Mouse (Mus musculus) G1E (cell line): Measurements from ENCODE around the gene Abr. TPM values are rescaled to one million over a fixed set of nuclear protein-coding genes. Genes with fewer than 3 reads are reported as not detected.

Source experiments
- ATAC-seq: 2 replicates; pipeline ENCODE4 v1.8.0; 2016; ENCODE audit warnings: mild to moderate bottlenecking; ENCODE audit not compliant: insufficient number of reproducible peaks, poor library complexity, low FRiP score, severe bottlenecking; ENCODE audit errors: extremely low read depth
- DNase-seq: peaks from one replicate; pipeline ENCODE4 v3.0.0; 2012; ENCODE audit warnings: low spot score
- H3K27me3 ChIP-seq: 2 replicates; pipeline ENCODE4 v1.6.1; 2012; ENCODE audit warnings: mild to moderate bottlenecking, low read length, inconsistent platforms; ENCODE audit not compliant: insufficient read depth
- H3K36me3 ChIP-seq: replicated peaks from 2 replicates; pipeline ENCODE3; 2012; ENCODE audit warnings: mild to moderate bottlenecking, inconsistent platforms
- H3K4me1 ChIP-seq: 2 replicates; pipeline ENCODE4 v1.6.1; 2012; ENCODE audit warnings: low read depth, low read length, inconsistent platforms, mixed read lengths; ENCODE audit not compliant: insufficient read depth
- H3K4me3 ChIP-seq: 2 replicates; pipeline ENCODE4 v1.5.1; 2012; ENCODE audit warnings: low read depth, mild to moderate bottlenecking, inconsistent platforms, low read length, moderate library complexity, mixed read lengths
- H3K9me3 ChIP-seq: replicated peaks from 2 replicates; pipeline ENCODE4 v1.6.1; 2012; ENCODE audit warnings: inconsistent platforms
- CTCF ChIP-seq: IDR thresholded peaks from 2 replicates; pipeline ENCODE4 v1.5.1; 2012; ENCODE audit warnings: low read depth, low read length, inconsistent platforms, mixed read lengths
- GATA1 ChIP-seq: IDR thresholded peaks from 2 replicates; pipeline ENCODE4 v1.6.1; 2012; ENCODE audit warnings: borderline replicate concordance, low read length, inconsistent platforms, mixed read lengths
- GATA2 ChIP-seq: IDR thresholded peaks from 2 replicates; pipeline ENCODE4 v1.6.1; 2012; ENCODE audit warnings: low read depth, low read length, inconsistent platforms, borderline replicate concordance
- POLR2AphosphoS5 ChIP-seq: IDR thresholded peaks from 2 replicates; pipeline ENCODE4 v1.6.1; 2012; ENCODE audit warnings: low read depth, low read length, inconsistent platforms; ENCODE audit not compliant: insufficient replicate concordance
- TAL1 ChIP-seq: conservative IDR thresholded peaks from 2 replicates; pipeline ENCODE4 v1.6.1; 2012; ENCODE audit warnings: low read depth, low read length, inconsistent platforms, mixed read lengths
- polyA plus RNA-seq: library from polyadenylated mRNA; stranded (reverse); fragments of >175 nt; gene quantifications from 2 replicates; pipeline ENCODE4 v1.2.3, GENCODE M21; 2012
- total RNA-seq, 2 experiments: library from RNA; stranded (forward) in 1 of 2; stranded (reverse) in 1 of 2; fragments of 200-1000 nt in 1 of 2; fragments of >200 nt in 1 of 2; fragmentation: Nextera tagmentation in 1 of 2; gene quantifications; 2 replicates each; pipeline ENCODE4 v1.2.3; 2014 to 2017

The Abr gene
- total RNA-seq (2014; fragmentation: Nextera tagmentation) (not detected in 2 replicates), total RNA-seq (2017) (0.35 and 0.82 TPM in 2 replicates), polyA plus RNA-seq (not detected in 2 replicates)

DNA sequence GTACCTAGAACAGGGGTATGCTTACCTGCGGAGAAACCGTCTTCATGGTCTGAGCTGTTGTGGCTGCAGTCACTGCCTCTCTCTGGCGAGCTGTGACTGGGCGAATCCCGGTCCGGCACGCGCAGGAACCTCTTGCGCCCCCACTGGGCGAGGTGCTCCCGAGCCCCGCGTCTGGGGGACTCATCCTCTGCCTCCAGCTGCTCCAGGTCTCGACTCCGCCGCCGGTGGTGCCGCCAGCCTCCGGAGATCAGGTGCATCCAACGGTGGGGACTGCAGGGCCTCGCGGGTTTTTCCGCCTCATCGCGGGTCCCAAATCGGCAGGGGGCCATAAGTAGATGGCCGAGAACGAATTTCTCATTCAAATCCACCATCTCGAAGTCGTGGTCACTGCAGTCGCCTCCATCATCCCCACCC lies at the start of gene Abr:
TSS of gene Abr (minus strand) at position 163 of the 414 bp plus-strand sequence.
- no peak within 1 kb of the TSS for H3K4me3 ChIP-seq
- no peaks in the 10 kb centered on the region; the same call in 1 of the 2 replicates for H3K9me3 ChIP-seq
- H3K4me1 ChIP-seq: no peaks in the 10 kb centered on the region; the same call in 1 of the 2 replicates
- H3K36me3 ChIP-seq: no peaks in the 10 kb centered on the region
- TF ChIP-seq POLR2AphosphoS5 (no peak), TAL1 (no peak), GATA2 (no peak)
- no peak for DNase-seq
- no peak for ATAC-seq
- H3K27me3 ChIP-seq: peaks cover 19% of the 10 kb centered on the region; the same call in 1 of the 2 replicates

DNA sequence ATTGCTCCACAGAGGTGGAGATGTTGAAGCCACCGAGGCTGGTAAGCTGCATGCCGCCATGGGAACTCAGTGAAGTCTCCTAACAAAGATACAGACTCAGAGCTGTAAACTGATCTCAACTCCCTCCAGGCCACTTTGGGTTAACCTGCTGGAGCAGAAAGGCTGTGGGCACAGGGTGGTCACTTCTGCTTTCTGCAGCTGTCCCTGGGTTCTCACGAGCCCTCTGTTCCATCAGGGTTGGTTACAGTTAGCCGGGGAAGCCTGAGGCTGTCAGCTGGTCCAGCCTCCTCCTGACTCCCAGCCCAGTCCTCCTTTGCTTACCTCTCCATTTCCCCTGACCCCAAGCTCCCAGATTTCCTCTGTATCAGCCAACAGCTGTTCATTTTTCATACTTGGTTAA lies 45.7 kb upstream of the Abr start:
- peaks cover 3% of the 10 kb centered on the region; the same call in 1 of the 2 replicates for H3K4me1 ChIP-seq
- ATAC-seq: no peak
- no peaks in the 10 kb centered on the region for H3K36me3 ChIP-seq
- no peaks in the 10 kb centered on the region for H3K9me3 ChIP-seq
- H3K27me3 ChIP-seq: peaks cover 31% of the 10 kb centered on the region
- no peak overlapping the region for H3K4me3 ChIP-seq
- DNase-seq: no peak
- no peak for TF ChIP-seq GATA2
- TF ChIP-seq TAL1: no peak

DNA sequence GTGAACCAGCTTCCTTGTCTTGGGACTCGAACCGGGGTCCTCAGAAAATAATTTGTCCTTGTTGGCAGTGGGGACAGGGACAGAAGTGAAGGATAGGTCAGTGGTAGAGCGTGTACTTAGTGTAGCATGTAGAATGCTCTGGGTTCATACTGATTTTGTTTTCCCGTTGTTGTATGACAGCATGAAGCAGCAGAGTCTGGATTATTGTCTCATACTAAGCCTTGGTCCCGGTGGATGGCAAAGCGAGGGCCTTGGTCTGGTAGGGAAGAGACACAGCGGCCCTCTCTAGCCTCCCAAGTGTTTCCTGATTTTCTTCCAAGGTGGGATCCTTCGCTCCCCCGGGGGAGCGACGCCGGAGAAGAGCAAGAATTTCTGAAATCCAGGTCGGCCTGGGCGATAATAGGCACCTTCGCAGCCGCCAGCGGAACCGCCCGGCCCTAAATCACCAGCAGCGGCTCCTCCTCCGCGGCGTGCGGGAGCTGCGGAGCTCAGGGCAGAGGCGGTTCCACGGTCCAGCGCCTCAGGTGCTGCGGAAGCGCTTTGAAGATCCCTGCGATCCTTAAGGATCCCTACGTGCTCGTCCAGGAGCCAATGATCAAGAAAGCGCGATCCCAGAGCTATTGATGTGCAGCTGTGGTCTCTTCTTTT lies 44.0 kb upstream of the Abr start:
- no peak for TF ChIP-seq GATA2
- no peak for TF ChIP-seq POLR2AphosphoS5
- TF ChIP-seq CTCF: no peak
- TF ChIP-seq GATA1: no peak
- no peak for TF ChIP-seq TAL1
- H3K4me3 ChIP-seq: no peak overlapping the region
- peaks cover 22% of the 10 kb centered on the region for H3K27me3 ChIP-seq
- no peaks in the 10 kb centered on the region for H3K36me3 ChIP-seq
- H3K4me1 ChIP-seq: no peaks in the 10 kb centered on the region
- DNase-seq: no peak
- no peak for ATAC-seq
- H3K9me3 ChIP-seq: no peaks in the 10 kb centered on the region

DNA sequence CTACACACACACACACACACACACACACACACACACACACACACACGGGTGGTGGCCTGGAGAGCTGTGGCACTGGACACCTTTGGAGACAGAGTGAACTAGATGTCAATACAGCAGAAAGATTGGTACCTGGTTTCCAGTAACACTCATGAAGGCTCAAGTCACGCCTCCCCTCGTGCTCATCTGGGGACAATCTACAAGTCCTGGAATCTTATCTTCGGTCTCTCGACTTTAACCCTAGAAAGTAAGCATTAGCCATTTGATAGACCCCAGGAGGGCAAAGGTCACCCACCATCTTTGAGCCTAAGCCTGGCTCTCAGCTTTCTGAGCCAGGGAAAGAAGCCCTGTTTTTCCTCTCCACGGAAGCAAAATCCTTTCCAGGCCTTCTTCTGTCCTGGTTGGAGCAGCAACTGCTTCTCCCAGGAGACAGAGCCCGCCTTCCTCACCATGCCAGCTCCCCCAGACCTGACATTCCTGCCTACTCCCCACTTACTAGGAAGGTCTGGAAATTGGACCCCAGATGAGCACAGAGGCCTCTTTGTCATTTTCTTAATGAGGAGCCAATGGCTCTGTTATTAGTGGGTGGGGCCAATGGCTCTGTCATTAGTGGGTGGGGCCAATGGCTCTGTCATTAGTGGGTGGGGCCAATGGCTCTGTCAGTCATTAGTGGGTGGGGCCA lies 39.8 kb upstream of the Abr start:
- H3K4me3 ChIP-seq: no peak overlapping the region
- DNase-seq (no peak), ATAC-seq (no peak)
- H3K9me3 ChIP-seq: no peaks in the 10 kb centered on the region
- H3K27me3 ChIP-seq: peaks cover 22% of the 10 kb centered on the region
- no peaks in the 10 kb centered on the region for H3K36me3 ChIP-seq
- TF ChIP-seq TAL1 (no peak), GATA2 (no peak), GATA1 (no peak), CTCF (no peak), POLR2AphosphoS5 (no peak)
- no peaks in the 10 kb centered on the region for H3K4me1 ChIP-seq

DNA sequence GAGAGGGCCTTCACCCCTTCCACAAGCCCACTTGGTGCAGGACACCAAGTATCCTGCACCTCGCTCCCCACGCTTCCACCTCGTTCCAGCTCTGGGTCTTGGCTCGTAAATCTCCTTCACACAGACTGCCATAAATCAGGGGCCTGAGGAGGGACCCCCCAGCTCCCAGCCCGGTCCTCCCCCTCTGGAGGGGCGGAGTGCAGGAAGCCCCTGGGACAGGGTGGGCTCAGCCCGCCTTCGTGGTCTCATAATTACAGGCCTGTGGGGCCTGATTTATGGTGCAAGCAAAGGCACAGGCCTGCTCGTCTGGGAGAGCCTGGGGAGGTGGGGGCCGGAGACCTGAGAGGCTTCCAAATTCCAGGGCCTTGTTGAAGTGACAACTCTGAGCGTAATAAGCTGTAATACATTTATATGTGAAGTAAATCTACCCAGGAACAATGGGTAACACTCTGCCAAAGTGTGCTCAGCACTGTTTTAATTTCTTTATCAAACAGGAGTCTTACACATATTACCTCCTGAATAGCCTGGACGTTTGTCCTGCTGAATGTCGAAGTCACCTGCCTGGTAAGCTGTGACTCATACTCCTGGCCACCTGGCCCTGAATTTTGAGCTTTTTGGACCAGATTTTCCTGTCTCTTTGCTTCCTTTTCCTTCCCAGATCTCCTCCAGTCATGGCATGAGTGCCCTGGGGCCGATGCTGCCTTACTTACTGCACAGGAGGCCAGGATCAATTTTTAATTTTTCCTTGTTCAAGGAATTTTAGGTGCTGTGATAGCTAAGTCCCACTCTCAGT lies 37.2 kb upstream of the Abr start:
- Histone ChIP-seq H3K27me3 (peaks cover 16% of the 10 kb centered on the region), H3K9me3 (no peaks in the 10 kb centered on the region), H3K4me1 (no peaks in the 10 kb centered on the region), H3K36me3 (no peaks in the 10 kb centered on the region), H3K4me3 (no peak overlapping the region)
- ATAC-seq (no peak), DNase-seq (no peak)
- no peak for TF ChIP-seq GATA2
- no peak for TF ChIP-seq CTCF
- TF ChIP-seq TAL1: no peak
- no peak for TF ChIP-seq POLR2AphosphoS5
- TF ChIP-seq GATA1: no peak

DNA sequence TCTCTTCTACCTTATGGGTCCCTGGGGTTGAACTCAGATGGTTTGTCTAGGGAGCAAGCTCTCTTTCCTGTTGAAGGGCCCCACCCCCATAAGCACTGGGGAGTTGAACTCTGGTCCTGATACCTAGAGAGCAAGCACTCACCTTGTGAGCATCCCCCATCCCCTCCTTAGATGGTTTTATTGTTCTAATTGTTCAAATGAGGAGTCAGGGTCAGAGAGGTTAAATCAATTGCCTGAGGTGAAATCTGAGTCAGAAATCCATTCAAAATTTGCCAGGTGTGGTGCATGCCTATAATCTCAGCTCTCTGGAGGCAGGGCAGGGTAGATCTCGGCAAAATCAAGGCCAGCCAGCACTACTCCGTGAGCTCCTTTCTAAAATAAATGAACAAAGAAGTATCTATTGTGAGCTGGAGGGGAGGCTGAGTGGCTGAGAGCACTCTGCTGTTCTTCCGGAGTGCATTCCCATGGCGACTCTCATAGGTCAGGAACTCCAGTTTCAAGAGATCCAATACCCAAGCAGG lies 35.4 kb upstream of the Abr start:
- DNase-seq (no peak), ATAC-seq (no peak)
- H3K4me1 ChIP-seq: no peaks in the 10 kb centered on the region
- H3K27me3 ChIP-seq: peaks cover 11% of the 10 kb centered on the region
- no peak overlapping the region for H3K4me3 ChIP-seq
- H3K36me3 ChIP-seq: no peaks in the 10 kb centered on the region
- H3K9me3 ChIP-seq: no peaks in the 10 kb centered on the region
- TF ChIP-seq TAL1 (no peak), GATA1 (no peak), POLR2AphosphoS5 (no peak), GATA2 (no peak)
